ENCODE assay signal across 17 mouse cellular contexts in the genomic region with DNA sequence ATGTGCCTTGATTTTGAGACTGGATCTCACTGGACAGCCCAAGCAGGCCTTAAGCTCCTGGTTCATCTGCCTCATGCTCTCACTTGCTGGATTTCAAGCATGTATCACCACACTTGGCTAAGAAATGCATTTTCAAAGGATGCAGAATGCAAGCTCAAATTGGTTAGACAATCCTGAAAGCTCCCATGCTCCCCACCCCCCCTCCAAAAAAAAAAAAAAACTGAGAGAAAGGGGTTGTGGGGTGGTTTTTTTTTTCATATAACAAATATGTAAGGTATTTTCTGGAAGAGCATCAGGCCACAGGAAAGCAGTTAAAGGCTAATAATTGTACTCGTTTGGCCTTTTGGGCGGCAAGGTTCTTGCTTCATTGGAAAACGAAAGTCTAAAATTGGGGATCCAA.
"Had no signal": no experiment of that assay in that cellular context is flagged by ENCODE, and none has a peak within 500 bp of the region (broad histone marks: within the 10 kb centered on the region; RNA-seq: fewer than 3 reads in every experiment).

No protein-coding gene starts in this region.

- ATAC-seq: liver, postnatal 0 days; lung, postnatal 0 days; midbrain, embryonic 13.5 days; midbrain, embryonic 15.5 days had no signal

- H3K27me3 ChIP-seq: lung, embryonic 15.5 days; midbrain, embryonic 13.5 days; midbrain, embryonic 15.5 days; neural tube, embryonic 12.5 days; stomach, embryonic 15.5 days had no signal

- H3K4me2 ChIP-seq: lung, embryonic 15.5 days; midbrain, embryonic 11.5 days; midbrain, embryonic 13.5 days; midbrain, embryonic 15.5 days; neural tube, embryonic 12.5 days; stomach, embryonic 15.5 days had no signal

- H3K36me3 ChIP-seq: lung, embryonic 15.5 days; midbrain, embryonic 15.5 days; neural tube, embryonic 12.5 days; stomach, embryonic 15.5 days had no signal

- H3K9me3 ChIP-seq: lung, embryonic 15.5 days; midbrain, embryonic 15.5 days; stomach, embryonic 15.5 days had no signal

- H3K4me3 ChIP-seq: lung, embryonic 15.5 days; megakaryocyte, embryonic 14.5 days; midbrain, embryonic 13.5 days; midbrain, embryonic 15.5 days; neural tube, embryonic 12.5 days; stomach, embryonic 15.5 days had no signal

- H3K27ac ChIP-seq: lung, embryonic 15.5 days; macrophage; midbrain, embryonic 13.5 days; midbrain, embryonic 15.5 days; neural tube, embryonic 12.5 days; stomach, embryonic 15.5 days had no signal

- H3K4me1 ChIP-seq: lung, embryonic 15.5 days; midbrain, embryonic 13.5 days; midbrain, embryonic 15.5 days; neural tube, embryonic 12.5 days; stomach, embryonic 15.5 days had no signal

- H3K9ac ChIP-seq: liver, postnatal 0 days; lung, embryonic 15.5 days; midbrain, embryonic 13.5 days; midbrain, embryonic 15.5 days; neural tube, embryonic 12.5 days; stomach, embryonic 15.5 days had no signal

- DNase-seq: liver, postnatal 0 days; lung, adult 2 months; lung, postnatal 14 days; lung, postnatal 36 days; right cerebral cortex, postnatal 14 days; thymus, adult 18-20 months; thymus, postnatal 14 days; thymus, postnatal 36 days had no signal
